19 mouse cellular contexts compared by ENCODE assay signal in the genomic region with DNA sequence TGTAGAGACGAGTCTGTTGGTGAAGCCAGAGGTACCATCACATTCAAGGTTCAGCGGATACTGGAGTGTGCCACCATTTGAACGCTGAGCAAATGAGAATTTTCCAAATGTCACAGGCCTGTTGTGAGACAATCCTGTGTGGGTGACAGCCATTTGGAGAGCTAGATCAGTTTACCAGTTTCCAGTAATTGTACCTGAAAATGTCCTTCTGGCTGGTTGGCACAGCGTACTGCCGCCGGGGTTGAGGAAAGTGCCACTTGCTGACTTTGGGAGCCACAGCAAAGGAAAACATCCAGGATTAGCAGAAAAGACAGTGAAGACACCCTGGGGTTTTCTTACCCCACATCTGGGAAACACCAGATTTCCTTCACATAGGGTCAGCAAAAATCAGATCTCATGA. TPM values are rescaled to one million over a fixed set of nuclear protein-coding genes. Genes with fewer than 3 reads are reported as not detected.
A peak's percentile ranks its signal among the peaks of the same experiment; 100 is the strongest.
DNase-seq lines count a peak whose midpoint lies in the region; TF ChIP-seq lines count a peak whose summit lies in the region.
"Had no signal": no experiment of that assay in that cellular context is flagged by ENCODE, and none has a peak within 500 bp of the region (broad histone marks: within the 10 kb centered on the region; RNA-seq: fewer than 3 reads in every experiment).

No protein-coding gene starts in this region.

- H3K36me3 ChIP-seq in limb, embryonic 10.5 days: no peaks in the 10 kb centered on the region
- H3K36me3 ChIP-seq: embryonic facial prominence, embryonic 10.5 days; G1E; heart, embryonic 10.5 days; hindbrain, embryonic 12.5 days had no signal

- TF ChIP-seq CTCF in cerebellum, adult 2 months (IDR thresholded peaks at IDR 0.05; ENCODE audit: borderline replicate concordance, insufficient read depth, low read depth, low read length): no peak

- H3K27ac ChIP-seq in cerebellum, adult 2 months (ENCODE audit: insufficient read depth, low read length): no peak overlapping the region
- 0 out of 2 replicates have a peak overlapping the region, but pooled peaks have one; percentile 11 for H3K27ac ChIP-seq in limb, embryonic 10.5 days
- H3K27ac ChIP-seq: embryonic facial prominence, embryonic 10.5 days; forebrain, embryonic 13.5 days; gastrocnemius, adult 2 months; heart, embryonic 10.5 days; hindbrain, embryonic 12.5 days had no signal

- 30% methylated on average over 6 of the region's 6 CpGs for WGBS in cerebellum, adult 2 months
- WGBS in limb, embryonic 10.5 days: 90% methylated on average over 6 of the region's 6 CpGs

- TF ChIP-seq POLR2A in cerebellum, adult 2 months (IDR thresholded peaks at IDR 0.05; ENCODE audit: borderline replicate concordance, insufficient read depth, low read length): no peak

- peak; percentile 45 for DNase-seq in cerebellum, adult 11 months
- no peak for DNase-seq in cerebellum, postnatal 4 days (ENCODE audit: low spot score in 2 of 2)
- DNase-seq in cerebellum, adult 2 months: peak; percentile 54 to 79
- peak; percentile 66 to 77 for DNase-seq in cerebellum, postnatal 10 days
- no peak for DNase-seq in limb, embryonic 10.5 days (ENCODE audit: low spot score)
- DNase-seq in kidney, postnatal 4 days: no peak
- DNase-seq in thymus, postnatal 36 days: no peak
- DNase-seq: adrenal gland, postnatal 14 days; B cell, adult 2 months; forebrain, postnatal 0 days; gastrocnemius, adult 2 months; gastrocnemius, postnatal 25 days; heart, postnatal 10 days; heart, postnatal 4 days had no signal

- peaks cover 22% of the 10 kb centered on the region for H3K4me1 ChIP-seq in cerebellum, adult 2 months (ENCODE audit: control insufficient read depth, insufficient read depth, low read length)
- peaks cover 19% of the 10 kb centered on the region for H3K4me1 ChIP-seq in limb, embryonic 10.5 days
- H3K4me1 ChIP-seq: forebrain, embryonic 13.5 days; hindbrain, embryonic 12.5 days had no signal

- H3K9me3 ChIP-seq in limb, embryonic 10.5 days (replicated peaks): no peaks in the 10 kb centered on the region
- H3K9me3 ChIP-seq: embryonic facial prominence, embryonic 10.5 days; forebrain, embryonic 13.5 days; G1E; heart, embryonic 10.5 days; hindbrain, embryonic 12.5 days had no signal

- no peak overlapping the region for H3K4me3 ChIP-seq in cerebellum, adult 2 months (replicated peaks; ENCODE audit: insufficient read depth, low read depth, low read length)
- H3K4me3 ChIP-seq in limb, embryonic 10.5 days: no peak overlapping the region
- H3K4me3 ChIP-seq: embryonic facial prominence, embryonic 10.5 days; forebrain, embryonic 13.5 days; gastrocnemius, adult 2 months; heart, embryonic 10.5 days; hindbrain, embryonic 12.5 days had no signal

- no peaks in the 10 kb centered on the region for H3K27me3 ChIP-seq in cerebellum, adult 2 months (ENCODE audit: control insufficient read depth, insufficient read depth, low read length)
- H3K27me3 ChIP-seq in limb, embryonic 10.5 days (ENCODE audit: low read depth, poor library complexity, severe bottlenecking): 0 out of 2 replicates have a peak, but pooled peaks cover 10% of the 10 kb centered on the region
- H3K27me3 ChIP-seq: forebrain, embryonic 13.5 days; hindbrain, embryonic 12.5 days had no signal

RNA-seq across cellular contexts. Expression of a gene that starts 22.3 kb away (rescaled TPM):
- 3.3 and 4.0 TPM in 2 replicates for polyA plus RNA-seq in cerebellum, adult 2 months (2012; rRNA removed)
- polyA plus RNA-seq in limb, embryonic 10.5 days (2016; fragmentation: Nextera tagmentation; extraction: Ambion mirVana): 61.9 and 101 TPM in 2 replicates
- polyA plus RNA-seq: G1E had no signal

RNA-seq across cellular contexts. Expression of a gene that starts 33.5 kb away (rescaled TPM):
- polyA plus RNA-seq in cerebellum, adult 2 months (2012; rRNA removed): 183 and 188 TPM in 2 replicates
- 10.0 and 12.8 TPM in 2 replicates for polyA plus RNA-seq in limb, embryonic 10.5 days (2016; fragmentation: Nextera tagmentation; extraction: Ambion mirVana)

Comparison
In these comparisons a context has a peak if more than half of its experiments do, and no peak if none do; other contexts are left out.
1. DNase-seq: peak in cerebellum, adult 11 months (single experiment), cerebellum, adult 2 months (2 of 2) and cerebellum, postnatal 10 days (2 of 2); none in cerebellum, postnatal 4 days (0 of 2), limb, embryonic 10.5 days (single experiment), kidney, postnatal 4 days (0 of 2) and thymus, postnatal 36 days (0 of 2).
2. RNA of a gene that starts 22.3 kb away (polyA plus RNA-seq): 61.9 to 101 TPM in limb, embryonic 10.5 days; 3.3 to 4.0 TPM in cerebellum, adult 2 months; every median in the first group is over 10 times any median in the second.
3. RNA of a gene that starts 33.5 kb away (polyA plus RNA-seq): 183 to 188 TPM in cerebellum, adult 2 months; 10.0 to 12.8 TPM in limb, embryonic 10.5 days; every median in the first group is over 10 times any median in the second.